Mouse (Mus musculus): ENCODE data around the gene Nxnl2.

DNA sequence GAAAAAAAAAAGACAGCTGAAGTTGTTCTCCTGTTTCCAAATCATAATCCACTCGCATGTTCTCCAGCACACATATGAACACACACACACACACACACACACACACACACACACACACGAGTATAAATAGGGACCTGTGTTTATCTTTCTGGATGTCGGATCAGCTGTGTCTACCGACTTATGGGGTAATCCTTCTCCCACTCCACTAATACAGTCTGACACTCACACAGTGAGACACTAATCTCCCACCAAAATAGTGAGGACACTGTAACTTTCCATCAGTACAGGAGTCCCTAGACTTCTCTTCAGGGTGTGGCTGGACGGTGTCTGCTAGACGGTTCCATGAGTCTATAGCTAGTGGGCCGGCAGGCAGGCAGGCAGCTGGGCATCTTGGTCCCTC is 11.4 kb downstream of the Nxnl2 start:
- TF ChIP-seq POLR2A (IDR thresholded peaks at IDR 0.05; ENCODE audit: borderline replicate concordance, low read depth, low read length): no peak
- no peak for TF ChIP-seq CTCF (IDR thresholded peaks at IDR 0.05; ENCODE audit: low read depth, low read length)
